Comparison of ENCODE assay signal across 8 mouse cellular contexts in genomic region chr1:180331546-180332075, GRCm38 (mm10). TPM values are rescaled to one million over a fixed set of nuclear protein-coding genes. Genes with fewer than 3 reads are reported as not detected.
DNase-seq lines count a peak whose midpoint lies in the region; TF ChIP-seq lines count a peak whose summit lies in the region.

No protein-coding gene starts in this region.

- H3K36me3 ChIP-seq in macrophage (ENCODE audit: inconsistent target): peaks cover 19% of the 10 kb centered on the region; the same call in 1 of the 2 replicates

- 2% methylated on average over 21 of the region's 21 CpGs for WGBS in lung, adult 2 months
- 3% methylated on average over 21 of the region's 21 CpGs for WGBS in macrophage (ENCODE audit: missing documents)

- intact Hi-C loops in left cerebral cortex, postnatal 14 days (cut with DNase I): loop anchor here (5.0 kb wide), 4 partner anchors 36 to 76 kb away; no protein-coding TSS in a partner anchor

- TF ChIP-seq CTCF in lung, adult 2 months (IDR thresholded peaks at IDR 0.05; ENCODE audit: insufficient read depth, low read length): no peak

- peak; percentile 67 for DNase-seq in lung, adult 2 months
- DNase-seq in lung, postnatal 25 days (ENCODE audit: low spot score): no peak
- DNase-seq in cerebellum, adult 11-12 months: peak; percentile 70
- DNase-seq in heart, adult 18-20 months: peak; percentile 64 to 74
- peak; percentile 49 for DNase-seq in kidney, adult 9 months
- peak; percentile 55 to 58 for DNase-seq in thymus, postnatal 36 days
- no peak for DNase-seq in left cerebral cortex, postnatal 14 days (ENCODE audit: low spot score in 2 of 2)

- peak overlapping the region; percentile 99 for H3K4me3 ChIP-seq in lung, adult 2 months (replicated peaks; ENCODE audit: extremely low read depth, low read depth, low read length)
- H3K4me3 ChIP-seq in macrophage (ENCODE audit: inconsistent target): peak overlapping the region; percentile 85

- H3K79me2 ChIP-seq in macrophage (ENCODE audit: inconsistent target): peaks cover 59% of the 10 kb centered on the region

- H3K27ac ChIP-seq in macrophage: peak overlapping the region; percentile 47

- no peak; the same call in 1 of the 2 replicates for TF ChIP-seq POLR2A in lung, adult 2 months (IDR thresholded peaks at IDR 0.05; ENCODE audit: borderline replicate concordance, extremely low read depth, low read depth, low read length)

- H3K4me1 ChIP-seq in lung, adult 2 months (ENCODE audit: control insufficient read depth, insufficient read depth, low read length): peaks cover 30% of the 10 kb centered on the region

RNA-seq across cellular contexts. Expression of gene Itpkb, which starts 1.3 kb away (rescaled TPM):
- 51.3 and 55.6 TPM in 2 replicates for polyA plus RNA-seq in lung, adult 2 months (2012; rRNA removed)
- total RNA-seq in heart, adult 18-20 months (2021): 10 to 100 TPM; 36.7 to 51.5 TPM
- 1,000 to 10,000 TPM in 4 of 26 experiments, 100 to 1,000 TPM in 22; 236 to 1,218 (median 566) TPM for total RNA-seq in macrophage (2018; cell fraction: chromatin; rRNA removed)
- total RNA-seq in macrophage (2018; cell fraction: cytosol; rRNA removed): 100 to 1,000 TPM in 10 of 26 experiments, 10 to 100 TPM in 16; 60.5 to 237 (median 89.4) TPM
- total RNA-seq in macrophage (2018; cell fraction: nucleus; rRNA removed): 100 to 1,000 TPM; 208 to 665 (median 325) TPM
- 43.7 to 63.0 TPM (median 46.1 TPM) in 3 replicates for polyA plus RNA-seq in macrophage (2018)
- 10 to 100 TPM; 14.0 to 14.3 TPM for total RNA-seq in left cerebral cortex, postnatal 14 days (2021)

Comparison
In these comparisons a context has a peak if more than half of its experiments do, and no peak if none do; other contexts are left out.
1. DNase-seq: peak in lung, adult 2 months (single experiment), cerebellum, adult 11-12 months (single experiment), heart, adult 18-20 months (2 of 2), kidney, adult 9 months (single experiment) and thymus, postnatal 36 days (2 of 2); none in lung, postnatal 25 days (single experiment) and left cerebral cortex, postnatal 14 days (0 of 2).